Mouse (Mus musculus) liver, postnatal 0 days (tissue): ENCODE measurements at regions not wholly inside any gene's neighbourhood (a gene's known extent, or its start where the extent isn't known, plus 50 kb on each side); places are given as distances from the start of the nearest gene placed in this dataset.

Experiments used
- CTCF ChIP-seq: sonication (generic); IDR thresholded peaks from 2 replicates; pipeline ENCODE4 v1.5.1; 2016; ENCODE audit warnings: antibody characterized with exemption, low read depth
- EP300 ChIP-seq: IDR thresholded peaks from 2 replicates; pipeline ENCODE4 v1.6.1; 2016; ENCODE audit warnings: antibody characterized with exemption, low read depth, mild to moderate bottlenecking

GRCm38 (mm10) chr4:35322432-35323173 is 96.6 kb upstream of the C9orf72 start:
- TF ChIP-seq CTCF (no peak), EP300 (peak; percentile 62)
